Mouse (Mus musculus): ENCODE measurements around the gene Nnmt.

Gene Nnmt

DNA sequence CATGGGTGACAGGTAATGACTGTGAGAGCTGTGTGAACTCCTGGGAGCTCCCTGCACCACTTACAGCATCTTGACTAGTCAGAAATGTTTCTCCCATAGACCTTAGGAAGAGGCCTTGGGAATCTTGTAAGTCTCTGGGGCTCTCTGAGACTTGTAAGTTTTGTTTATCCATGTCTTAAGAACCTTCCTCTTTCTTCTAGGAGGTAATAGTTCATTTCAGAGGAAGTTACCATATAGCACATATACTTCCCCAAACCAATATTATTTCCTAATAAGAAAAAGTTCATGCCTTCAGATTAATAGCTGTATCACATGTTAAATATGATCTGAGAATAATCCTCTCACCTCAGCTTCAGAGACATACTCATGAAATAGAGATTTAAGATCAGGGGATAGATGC, 57.7 kb downstream of the Nnmt start:
- no peak for DNase-seq
